Mouse (Mus musculus) liver, embryonic 14.5 days (tissue): ENCODE measurements around the gene Lsamp. TPM values are rescaled to one million over a fixed set of nuclear protein-coding genes. Genes with fewer than 3 reads are reported as not detected.

Experiments used
- ATAC-seq: fragments of 200-750 bp; cut with Nextera tagmentation; 2 replicates; pipeline ENCODE4 v1.8.0; 2017; ENCODE audit warnings: moderate number of reproducible peaks, mild to moderate bottlenecking, moderate library complexity; ENCODE audit not compliant: insufficient read depth
- DNase-seq, 3 experiments: peaks; one replicate each; pipeline ENCODE4 v3.0.0-alpha.2; 2012 to 2013; ENCODE audit warnings: low read depth in 3 of 3, low spot score in 3 of 3
- H3K27ac ChIP-seq: fragments of 300-500 bp; sonication (generic); 2 replicates; pipeline ENCODE4 v1.5.1; 2014; ENCODE audit warnings: moderate library complexity, mild to moderate bottlenecking, control low read depth, inconsistent platforms
- H3K27me3 ChIP-seq: fragments of 300-500 bp; sonication (generic); 2 replicates; pipeline ENCODE4 v1.6.1; 2014; ENCODE audit warnings: mild to moderate bottlenecking, low read length, moderate library complexity; ENCODE audit not compliant: control insufficient read depth, insufficient read depth
- H3K36me3 ChIP-seq: fragments of 300-500 bp; sonication (generic); replicated peaks from 2 replicates; pipeline ENCODE4 v1.6.1; 2014; ENCODE audit warnings: low read depth; ENCODE audit not compliant: control insufficient read depth, insufficient read depth
- H3K4me1 ChIP-seq, 2 experiments: fragments of 200-500 bp in 1 of 2; fragments of 300-500 bp in 1 of 2; sonication (generic) in 1 of 2; replicated peaks; 2 replicates each; pipeline ENCODE4 v1.6.1; 2012 to 2014; ENCODE audit warnings: antibody characterized with exemption in 1 of 2, inconsistent platforms in 1 of 2, low read length in 1 of 2; ENCODE audit not compliant: control insufficient read depth in 2 of 2, insufficient read depth in 2 of 2
- H3K4me2 ChIP-seq: fragments of 300-500 bp; sonication (generic); 2 replicates; pipeline ENCODE4 v1.6.1; 2014; ENCODE audit warnings: low read depth, mild to moderate bottlenecking, control low read depth, moderate library complexity
- H3K4me3 ChIP-seq, 2 experiments: fragments of 200-500 bp in 1 of 2; fragments of 300-500 bp in 1 of 2; sonication (generic) in 1 of 2; 2 replicates each; pipeline ENCODE4 v1.5.1; 2012 to 2014; ENCODE audit warnings: low read depth in 2 of 2, low read length in 2 of 2, mild to moderate bottlenecking in 2 of 2, control low read depth in 1 of 2, inconsistent platforms in 1 of 2, moderate library complexity in 1 of 2; ENCODE audit not compliant: insufficient read depth in 1 of 2
- H3K9ac ChIP-seq: fragments of 300-500 bp; sonication (generic); replicated peaks from 2 replicates; pipeline ENCODE4 v1.6.1; 2014; ENCODE audit warnings: mild to moderate bottlenecking, control low read depth, moderate library complexity
- H3K9me3 ChIP-seq: fragments of 300-500 bp; sonication (generic); 2 replicates; pipeline ENCODE4 v1.6.1; 2016; ENCODE audit warnings: low read length, mixed read lengths; ENCODE audit not compliant: control insufficient read depth
- CTCF ChIP-seq: IDR thresholded peaks from 2 replicates; pipeline ENCODE4 v1.5.1; 2016; ENCODE audit warnings: antibody characterized with exemption, low read depth, control low read depth
- EP300 ChIP-seq: IDR thresholded peaks from 2 replicates; pipeline ENCODE4 v1.6.1; 2016; ENCODE audit warnings: antibody characterized with exemption, low read depth
- WGBS: fragments of 180-500 bp; shearing (Covaris S2); extraction: QIAGEN DNeasy Blood & Tissue Kit; methylation state at CpG from one replicate; pipeline ENCODE4 v1.1.7; 2014; ENCODE audit not compliant: insufficient replicate concordance; 5-methylcytosine and 5-hydroxymethylcytosine counted together
- polyA plus RNA-seq, 2 experiments: library from polyadenylated mRNA; depleted of rRNA in 1 of 2; stranded (reverse) in 1 of 2; unstranded in 1 of 2; fragments of >200 nt; fragmentation: Nextera tagmentation in 1 of 2; extraction: Ambion mirVana in 1 of 2; gene quantifications; 2 replicates each; pipeline versions ENCODE4 v1.2.1 to v1.2.3; 2012 to 2014

The Lsamp gene
- polyA plus RNA-seq, 2 experiments = 0.03 to 0.06 TPM

DNA sequence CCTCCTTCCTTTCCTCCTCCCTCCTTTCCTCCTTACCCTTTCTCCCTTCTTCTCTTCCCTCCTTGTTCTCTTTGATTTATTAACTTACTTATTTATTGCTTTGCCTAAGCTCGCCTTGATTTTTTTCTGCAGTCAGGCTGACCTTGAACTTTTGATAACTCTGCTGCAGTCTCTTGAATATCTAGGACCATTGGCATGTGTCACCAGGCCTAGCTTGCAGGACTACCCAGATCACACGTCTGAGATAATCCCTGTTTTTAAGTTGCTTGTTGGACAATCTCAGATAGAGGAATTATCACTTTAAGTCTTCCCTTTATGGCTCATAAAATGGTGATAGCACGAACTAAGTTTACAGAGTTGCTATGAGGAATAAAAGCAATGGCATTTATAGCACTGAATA lies 1399.5 kb downstream of the Lsamp start:
- Histone ChIP-seq H3K27ac (no peak overlapping the region), H3K4me2 (no peak overlapping the region), H3K36me3 (no peaks in the 10 kb centered on the region), H3K9me3 (no peaks in the 10 kb centered on the region), H3K27me3 (no peaks in the 10 kb centered on the region), H3K4me3 (no peak overlapping the region), H3K9ac (no peak overlapping the region), H3K4me1 (no peaks in the 10 kb centered on the region)
- DNase-seq = no peak
- no peak for ATAC-seq
- TF ChIP-seq CTCF (no peak), EP300 (no peak)
- 36% methylated on average over 3 of the region's 3 CpGs for WGBS

DNA sequence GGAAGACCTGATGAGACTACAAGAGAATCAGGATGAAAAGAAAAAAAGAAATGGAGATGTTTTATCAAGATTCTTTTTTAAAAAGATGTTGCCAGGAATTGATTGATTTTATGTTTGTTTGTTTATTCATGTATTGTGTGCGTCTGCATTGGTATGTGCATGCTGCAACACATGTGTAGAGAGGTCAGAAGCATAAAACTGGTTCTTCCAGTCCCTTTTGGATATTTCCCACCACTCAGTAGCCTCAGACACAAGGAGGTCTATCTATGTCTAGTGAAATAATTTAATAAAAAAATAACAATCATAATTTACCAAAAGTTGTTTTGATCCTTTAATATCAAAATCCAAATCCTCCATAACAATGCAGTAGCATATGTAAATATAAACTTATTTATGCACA lies 1400.1 kb downstream of the Lsamp start:
- no peak for DNase-seq
- Histone ChIP-seq H3K36me3 (no peaks in the 10 kb centered on the region), H3K27me3 (no peaks in the 10 kb centered on the region), H3K9ac (no peak overlapping the region), H3K27ac (no peak overlapping the region), H3K4me2 (no peak overlapping the region), H3K4me3 (no peak overlapping the region), H3K9me3 (no peaks in the 10 kb centered on the region), H3K4me1 (no peaks in the 10 kb centered on the region)
- TF ChIP-seq EP300 = no peak
- no peak for ATAC-seq
- WGBS = 42% methylated on average over 1 of the region's 1 CpGs

GRCm38 (mm10) chr16:41408850-41409249 lies 1424.7 kb downstream of the Lsamp start:
- Histone ChIP-seq H3K27me3 (no peaks in the 10 kb centered on the region), H3K4me1 (no peaks in the 10 kb centered on the region), H3K4me3 (no peak overlapping the region), H3K9me3 (no peaks in the 10 kb centered on the region), H3K36me3 (no peaks in the 10 kb centered on the region), H3K27ac (no peak overlapping the region), H3K9ac (no peak overlapping the region), H3K4me2 (no peak overlapping the region)
- ATAC-seq = no peak
- TF ChIP-seq EP300 (no peak), CTCF (no peak)
- no peak for DNase-seq
- WGBS = 55% methylated on average over 7 of the region's 7 CpGs

- no peak overlapping the region for H3K4me3 ChIP-seq
- DNase-seq = no peak
- no peaks in the 10 kb centered on the region for H3K36me3 ChIP-seq
- WGBS = 63% methylated on average over 3 of the region's 3 CpGs
- H3K9me3 ChIP-seq = no peaks in the 10 kb centered on the region
- no peaks in the 10 kb centered on the region for H3K4me1 ChIP-seq
- no peak for ATAC-seq
- no peak overlapping the region for H3K9ac ChIP-seq
- TF ChIP-seq CTCF = no peak
- no peak for TF ChIP-seq EP300
- H3K27me3 ChIP-seq = no peaks in the 10 kb centered on the region
- H3K27ac ChIP-seq = no peak overlapping the region
- H3K4me2 ChIP-seq = no peak overlapping the region
These were observed 1426.5 kb downstream of the Lsamp start for GRCm38 (mm10) chr16:41410671-41411070.

GRCm38 (mm10) chr16:41417363-41417762 lies 1433.2 kb downstream of the Lsamp start:
- H3K4me2 ChIP-seq = no peak overlapping the region
- H3K4me1 ChIP-seq = no peaks in the 10 kb centered on the region
- DNase-seq (no peak), ATAC-seq (no peak)
- no peak overlapping the region for H3K9ac ChIP-seq
- H3K9me3 ChIP-seq = no peaks in the 10 kb centered on the region
- 70% methylated on average over 5 of the region's 5 CpGs for WGBS
- no peaks in the 10 kb centered on the region for H3K36me3 ChIP-seq
- H3K27ac ChIP-seq = no peak overlapping the region
- TF ChIP-seq EP300 (no peak), CTCF (no peak)
- no peak overlapping the region for H3K4me3 ChIP-seq
- H3K27me3 ChIP-seq = no peaks in the 10 kb centered on the region
